Mouse (Mus musculus) MEL (cell line): ENCODE data around the gene Timd2.

Experiments used
- CHD1 ChIP-seq: IDR thresholded peaks from 2 replicates; pipeline ENCODE4 v1.6.1; 2012; ENCODE audit warnings: low read depth, mild to moderate bottlenecking, inconsistent platforms, low read length, improper control_type of control experiment
- EP300 ChIP-seq, 2 experiments: IDR thresholded peaks; 2 replicates each; pipeline ENCODE4 v1.6.1; 2011; ENCODE audit warnings: improper control_type of control experiment in 2 of 2, low read length in 2 of 2, low read depth in 1 of 2, mild to moderate bottlenecking in 1 of 2

DNA sequence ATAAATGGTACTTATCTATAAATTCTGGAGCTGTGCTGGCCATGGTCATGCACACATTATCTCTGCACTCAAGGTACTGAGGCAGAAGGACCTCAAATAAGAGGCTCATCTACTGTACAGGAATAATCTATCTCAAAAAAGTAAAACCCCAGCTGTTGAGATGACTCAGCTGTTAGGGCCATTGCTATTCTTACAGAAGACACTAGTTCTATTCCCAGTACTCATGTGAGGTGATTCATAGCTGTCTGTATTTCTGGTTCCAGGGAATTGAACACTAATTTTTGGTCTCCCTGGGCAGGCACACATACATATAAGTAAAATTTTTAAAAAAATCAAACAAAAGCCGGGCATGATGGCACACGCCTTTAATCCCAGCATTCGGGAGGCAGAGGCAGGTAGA, 39.8 kb downstream of the Timd2 start:
- no peak for TF ChIP-seq EP300 (IDR thresholded peaks at IDR 0.05; ENCODE audit: low read depth in 1 of 2, low read length in 2 of 2)
- no peak for TF ChIP-seq CHD1
